ENCODE assay signal across 8 mouse cellular contexts in genomic region chr1:153014431-153015186, GRCm38 (mm10). TPM values are rescaled to one million over a fixed set of nuclear protein-coding genes. Genes with fewer than 3 reads are reported as not detected.
DNase-seq lines count a peak whose midpoint lies in the region; ATAC-seq lines count a peak whose summit lies in the region.

No protein-coding gene starts in this region.

- peak overlapping the region; percentile 35; the same call in 1 of the 2 replicates for H3K9ac ChIP-seq in hindbrain, embryonic 13.5 days

- no peaks in the 10 kb centered on the region for H3K36me3 ChIP-seq in hindbrain, embryonic 13.5 days

- no peaks in the 10 kb centered on the region for H3K9me3 ChIP-seq in hindbrain, embryonic 13.5 days

- no peak overlapping the region for H3K4me3 ChIP-seq in hindbrain, embryonic 13.5 days

- DNase-seq in adrenal gland, adult (ENCODE audit: inconsistent age in 2 of 2, low spot score in 1 of 2): peak; percentile 6 to 45
- no peak for DNase-seq in adrenal gland, postnatal 4 days (ENCODE audit: low spot score in 2 of 2)
- peak; percentile 83 for DNase-seq in cerebellum, adult 11-12 months
- DNase-seq in gastrocnemius, adult 18-20 months (ENCODE audit: low spot score): peak; percentile 68
- peak; percentile 87 for DNase-seq in lung, postnatal 10 days
- no peak for DNase-seq in layer of hippocampus, adult 9-11 months
- DNase-seq in layer of hippocampus, postnatal 36 days: no peak

- H3K27ac ChIP-seq in hindbrain, embryonic 13.5 days: peak overlapping the region; percentile 86

- 9% methylated on average over 14 of the region's 14 CpGs for WGBS in hindbrain, embryonic 13.5 days

- no peaks in the 10 kb centered on the region for H3K27me3 ChIP-seq in hindbrain, embryonic 13.5 days

- H3K4me1 ChIP-seq in hindbrain, embryonic 13.5 days (replicated peaks): peaks cover 43% of the 10 kb centered on the region

- H3K4me2 ChIP-seq in hindbrain, embryonic 13.5 days: peak overlapping the region; percentile 23; the same call in 1 of the 2 replicates

- ATAC-seq in hindbrain, embryonic 13.5 days (ENCODE audit: low FRiP score): peak; percentile 59; the same call in 1 of the 2 replicates

RNA-seq across cellular contexts. Expression of gene Nmnat2, which starts 59.8 kb away (rescaled TPM):
- 1 to 10 TPM; 4.2 to 4.5 TPM for total RNA-seq in adrenal gland, postnatal 4 days (2021)
- total RNA-seq in gastrocnemius, adult 18-20 months (2021): under 1 TPM; 0.43 to 0.80 TPM
- polyA plus RNA-seq in hindbrain, embryonic 13.5 days (2015; fragmentation: Nextera tagmentation; extraction: Ambion mirVana): 68.0 and 70.2 TPM in 2 replicates
- total RNA-seq in layer of hippocampus, postnatal 36 days (2021): 100 to 1,000 TPM; 131 to 133 TPM

Comparison
In these comparisons a context has a peak if more than half of its experiments do, and no peak if none do; other contexts are left out.
1. DNase-seq: peak in adrenal gland, adult (2 of 2), cerebellum, adult 11-12 months (single experiment), gastrocnemius, adult 18-20 months (single experiment) and lung, postnatal 10 days (single experiment); none in adrenal gland, postnatal 4 days (0 of 2), layer of hippocampus, adult 9-11 months (single experiment) and layer of hippocampus, postnatal 36 days (0 of 2).
2. RNA of gene Nmnat2, which starts 59.8 kb away (total RNA-seq): 131 to 133 TPM in layer of hippocampus, postnatal 36 days; 4.2 to 4.5 TPM in adrenal gland, postnatal 4 days and 0.43 to 0.80 TPM in gastrocnemius, adult 18-20 months; every median in the first group is over 10 times any median in the second.